In genomic region chr10:116334120-116334519, GRCm38 (mm10) we compare ENCODE assay signal across 13 mouse cellular contexts. TPM values are rescaled to one million over a fixed set of nuclear protein-coding genes. Genes with fewer than 3 reads are reported as not detected.
"Had no signal": no experiment of that assay in that cellular context is flagged by ENCODE, and none has a peak within 500 bp of the region (broad histone marks: within the 10 kb centered on the region; RNA-seq: fewer than 3 reads in every experiment).

No protein-coding gene starts in this region.

- H3K9ac ChIP-seq: intestine, embryonic 15.5 days; liver, embryonic 13.5 days had no signal

- H3K9me3 ChIP-seq: intestine, embryonic 15.5 days; liver, embryonic 13.5 days had no signal

- H3K36me3 ChIP-seq: intestine, embryonic 15.5 days; liver, embryonic 13.5 days had no signal

- H3K4me3 ChIP-seq: intestine, embryonic 15.5 days; liver, embryonic 13.5 days had no signal

- H3K4me1 ChIP-seq: intestine, embryonic 15.5 days; liver, embryonic 13.5 days had no signal

- ATAC-seq: intestine, embryonic 15.5 days had no signal

- H3K4me2 ChIP-seq: intestine, embryonic 15.5 days; liver, embryonic 13.5 days had no signal

- H3K27me3 ChIP-seq: intestine, embryonic 15.5 days; liver, embryonic 13.5 days had no signal

- H3K27ac ChIP-seq: intestine, embryonic 15.5 days; liver, embryonic 13.5 days had no signal

- DNase-seq: kidney, adult 11 months; kidney, adult 9 months; kidney, postnatal 10 days; left cerebral cortex, postnatal 4 days; liver, embryonic 13.5 days; lung, adult 2 months; lung, postnatal 14 days; lung, postnatal 4 days; thymus, adult 18-20 months; thymus, postnatal 36 days had no signal

RNA-seq across cellular contexts. Expression of gene Ptprb, which starts 58.8 kb away (rescaled TPM):
- total RNA-seq: megakaryocyte progenitor cell, adult 5-6 weeks; megakaryocyte-erythroid progenitor cell, adult 5-6 weeks had no signal
